Comparison of ENCODE assay signal across 9 mouse cellular contexts in genomic region chr2:172207003-172207402, GRCm38 (mm10). TPM values are rescaled to one million over a fixed set of nuclear protein-coding genes. Genes with fewer than 3 reads are reported as not detected.
DNase-seq lines count a peak whose midpoint lies in the region; ATAC-seq and TF ChIP-seq lines count a peak whose summit lies in the region.
"Had no signal": no experiment of that assay in that cellular context is flagged by ENCODE, and none has a peak within 500 bp of the region (broad histone marks: within the 10 kb centered on the region; RNA-seq: fewer than 3 reads in every experiment).

No protein-coding gene starts in this region.

- intact Hi-C loops in left cerebral cortex, postnatal 36 days (cut with DNase I), result loop anchor here (2.0 to 10.0 kb wide), 3 partner anchors 162 to 1294 kb away; partner anchors contain the start of gene Cbln4

- no peak overlapping the region for H3K4me2 ChIP-seq in intestine, postnatal 0 days (replicated peaks; ENCODE audit: low read depth)
- no peak overlapping the region for H3K4me2 ChIP-seq in intestine, embryonic 15.5 days (replicated peaks)
- H3K4me2 ChIP-seq in midbrain, postnatal 0 days (ENCODE audit: low read depth, low read length, poor library complexity, severe bottlenecking), result no peak overlapping the region
- H3K4me2 ChIP-seq: midbrain, embryonic 12.5 days had no signal

- H3K4me1 ChIP-seq in intestine, postnatal 0 days (replicated peaks; ENCODE audit: control insufficient read depth, insufficient read depth, low read length), result no peaks in the 10 kb centered on the region
- no peaks in the 10 kb centered on the region for H3K4me1 ChIP-seq in intestine, embryonic 15.5 days (replicated peaks)
- H3K4me1 ChIP-seq in midbrain, postnatal 0 days (ENCODE audit: insufficient read depth, low read length), result no peaks in the 10 kb centered on the region
- H3K4me1 ChIP-seq: midbrain, embryonic 12.5 days had no signal

- no peak overlapping the region for H3K27ac ChIP-seq in intestine, postnatal 0 days (ENCODE audit: low read depth, low read length)
- H3K27ac ChIP-seq in intestine, embryonic 15.5 days, result no peak overlapping the region
- no peak overlapping the region for H3K27ac ChIP-seq in midbrain, postnatal 0 days (ENCODE audit: low read depth, low read length)
- H3K27ac ChIP-seq: midbrain, embryonic 12.5 days had no signal

- peak; percentile 72 for DNase-seq in cerebellum, adult 9-11 months
- peak; percentile 76 to 86 for DNase-seq in frontal cortex, postnatal 10 days (ENCODE audit: low spot score in 2 of 2)
- peak; percentile 76 for DNase-seq in hindlimb bud, embryonic 11.5 days (ENCODE audit: extremely low spot score, low read depth, low spot score)
- peak; percentile 78 to 86 for DNase-seq in left cerebral cortex, postnatal 36 days (ENCODE audit: low spot score in 2 of 2)
- peak; percentile 91 for DNase-seq in midbrain, postnatal 0 days (ENCODE audit: low spot score)
- peak; percentile 66 for DNase-seq in testis, postnatal 14 days (ENCODE audit: low spot score)

- H3K9ac ChIP-seq in intestine, postnatal 0 days (ENCODE audit: low read depth, low read length), result no peak overlapping the region
- no peak overlapping the region for H3K9ac ChIP-seq in intestine, embryonic 15.5 days
- no peak overlapping the region for H3K9ac ChIP-seq in midbrain, postnatal 0 days (replicated peaks; ENCODE audit: low read length, poor library complexity, severe bottlenecking)
- H3K9ac ChIP-seq: midbrain, embryonic 12.5 days had no signal

- H3K36me3 ChIP-seq in intestine, postnatal 0 days (ENCODE audit: control insufficient read depth, insufficient read depth), result no peaks in the 10 kb centered on the region
- H3K36me3 ChIP-seq in intestine, embryonic 15.5 days, result no peaks in the 10 kb centered on the region
- H3K36me3 ChIP-seq in midbrain, postnatal 0 days (ENCODE audit: insufficient read depth, low read length), result no peaks in the 10 kb centered on the region
- H3K36me3 ChIP-seq: midbrain, embryonic 12.5 days had no signal

- WGBS in intestine, postnatal 0 days, result 12% methylated on average over 11 of the region's 11 CpGs
- 12% methylated on average over 11 of the region's 11 CpGs for WGBS in intestine, embryonic 15.5 days
- WGBS in midbrain, postnatal 0 days, result 11% methylated on average over 11 of the region's 11 CpGs

- H3K4me3 ChIP-seq in intestine, postnatal 0 days (ENCODE audit: low read depth, low read length), result no peak overlapping the region
- H3K4me3 ChIP-seq in intestine, embryonic 15.5 days (replicated peaks), result no peak overlapping the region
- no peak overlapping the region for H3K4me3 ChIP-seq in midbrain, postnatal 0 days (ENCODE audit: low read depth, low read length)
- H3K4me3 ChIP-seq: midbrain, embryonic 12.5 days had no signal

- H3K27me3 ChIP-seq in intestine, postnatal 0 days (replicated peaks; ENCODE audit: control insufficient read depth, insufficient read depth, low read length), result 0 out of 2 replicates have a peak, but pooled peaks cover 3% of the 10 kb centered on the region
- H3K27me3 ChIP-seq in intestine, embryonic 15.5 days (replicated peaks), result no peaks in the 10 kb centered on the region
- no peaks in the 10 kb centered on the region for H3K27me3 ChIP-seq in midbrain, postnatal 0 days (ENCODE audit: insufficient read depth, low read length)

- H3K9me3 ChIP-seq in intestine, postnatal 0 days (ENCODE audit: control insufficient read depth), result no peaks in the 10 kb centered on the region
- H3K9me3 ChIP-seq in intestine, embryonic 15.5 days, result no peaks in the 10 kb centered on the region
- H3K9me3 ChIP-seq in midbrain, postnatal 0 days (ENCODE audit: low read length), result no peaks in the 10 kb centered on the region
- H3K9me3 ChIP-seq: midbrain, embryonic 12.5 days had no signal

- TF ChIP-seq CTCF in intestine, postnatal 0 days (IDR thresholded peaks at IDR 0.05; ENCODE audit: low read depth), result peak; percentile 96
- TF ChIP-seq CTCF in midbrain, postnatal 0 days (IDR thresholded peaks at IDR 0.05), result peak; percentile 98

- ATAC-seq in intestine, postnatal 0 days, result no peak
- no peak for ATAC-seq in intestine, embryonic 15.5 days
- ATAC-seq in midbrain, postnatal 0 days (ENCODE audit: low FRiP score), result no peak

RNA-seq across cellular contexts. Expression of gene Mc3r, which starts 41.3 kb away (rescaled TPM):
- not detected in 2 replicates for polyA plus RNA-seq in intestine, postnatal 0 days (2015; fragmentation: Nextera tagmentation; extraction: Ambion mirVana)
- not detected in 2 replicates for polyA plus RNA-seq in intestine, embryonic 15.5 days (2015; fragmentation: Nextera tagmentation; extraction: Ambion mirVana)
- under 1 TPM in 1 of 2 experiments, not detected in 1; 0.14 TPM for total RNA-seq in left cerebral cortex, postnatal 36 days (2021)
- total RNA-seq in midbrain, postnatal 0 days (2014; rRNA removed), result 0.60 and 0.71 TPM in 2 replicates
- polyA plus RNA-seq in midbrain, postnatal 0 days (2015; fragmentation: Nextera tagmentation; extraction: Ambion mirVana), result 0.94 and 1.1 TPM in 2 replicates
- polyA plus RNA-seq: midbrain, embryonic 12.5 days had no signal
